Mouse (Mus musculus) liver, adult 2 months (tissue): ENCODE measurements at regions not wholly inside any gene's neighbourhood (a gene's known extent, or its start where the extent isn't known, plus 50 kb on each side); places are given as distances from the start of the nearest gene placed in this dataset.

Source experiments
- DNase-seq: peaks from one replicate; pipeline ENCODE4 v3.0.0-alpha.2; 2011; ENCODE audit warnings: low read depth, low spot score; ENCODE audit errors: extremely low read depth
- H3K27ac ChIP-seq: fragments of 200-500 bp; replicated peaks from 2 replicates; pipeline ENCODE4 v1.5.1; 2012; ENCODE audit warnings: low read depth, mild to moderate bottlenecking, control low read depth, inconsistent platforms, low read length; ENCODE audit not compliant: insufficient read depth
- H3K27me3 ChIP-seq: fragments of 200-500 bp; 2 replicates; pipeline ENCODE4 v1.6.1; 2012; ENCODE audit warnings: mild to moderate bottlenecking, moderate library complexity, low read length, inconsistent platforms; ENCODE audit not compliant: control insufficient read depth, insufficient read depth
- H3K36me3 ChIP-seq: fragments of 200-500 bp; 2 replicates; pipeline ENCODE4 v1.6.1; 2012; ENCODE audit warnings: low read length, inconsistent platforms; ENCODE audit not compliant: control insufficient read depth, insufficient read depth
- H3K4me1 ChIP-seq: fragments of 200-500 bp; 2 replicates; pipeline ENCODE4 v1.6.1; 2011; ENCODE audit warnings: low read length; ENCODE audit not compliant: control insufficient read depth, insufficient read depth
- H3K4me3 ChIP-seq: fragments of 200-500 bp; 2 replicates; pipeline ENCODE4 v1.5.1; 2011; ENCODE audit warnings: low read depth, mild to moderate bottlenecking, control low read depth, low read length, moderate library complexity; ENCODE audit not compliant: insufficient read depth
- H3K79me2 ChIP-seq: fragments of 200-500 bp; 2 replicates; pipeline ENCODE4 v1.6.1; 2012; ENCODE audit warnings: inconsistent platforms, mild to moderate bottlenecking, low read length, moderate library complexity; ENCODE audit not compliant: control insufficient read depth, insufficient read depth
- H3K9ac ChIP-seq: fragments of 200-500 bp; 2 replicates; pipeline ENCODE4 v1.6.1; 2012; ENCODE audit warnings: low read depth, mild to moderate bottlenecking, control low read depth, inconsistent platforms, low read length
- CTCF ChIP-seq: fragments of 200-500 bp; IDR thresholded peaks from 2 replicates; pipeline ENCODE4 v1.5.1; 2011; ENCODE audit warnings: low read depth, low read length, control low read depth
- POLR2A ChIP-seq: fragments of 200-500 bp; IDR thresholded peaks from 2 replicates; pipeline ENCODE4 v1.6.1; 2011; ENCODE audit warnings: low read length, control low read depth; ENCODE audit not compliant: insufficient read depth; ENCODE audit errors: extremely low read depth
- WGBS: fragments of 180-500 bp; shearing (Covaris S2); methylation state at CpG from one replicate; pipeline ENCODE4 v1.1.7; 2018; 5-methylcytosine and 5-hydroxymethylcytosine counted together

DNA sequence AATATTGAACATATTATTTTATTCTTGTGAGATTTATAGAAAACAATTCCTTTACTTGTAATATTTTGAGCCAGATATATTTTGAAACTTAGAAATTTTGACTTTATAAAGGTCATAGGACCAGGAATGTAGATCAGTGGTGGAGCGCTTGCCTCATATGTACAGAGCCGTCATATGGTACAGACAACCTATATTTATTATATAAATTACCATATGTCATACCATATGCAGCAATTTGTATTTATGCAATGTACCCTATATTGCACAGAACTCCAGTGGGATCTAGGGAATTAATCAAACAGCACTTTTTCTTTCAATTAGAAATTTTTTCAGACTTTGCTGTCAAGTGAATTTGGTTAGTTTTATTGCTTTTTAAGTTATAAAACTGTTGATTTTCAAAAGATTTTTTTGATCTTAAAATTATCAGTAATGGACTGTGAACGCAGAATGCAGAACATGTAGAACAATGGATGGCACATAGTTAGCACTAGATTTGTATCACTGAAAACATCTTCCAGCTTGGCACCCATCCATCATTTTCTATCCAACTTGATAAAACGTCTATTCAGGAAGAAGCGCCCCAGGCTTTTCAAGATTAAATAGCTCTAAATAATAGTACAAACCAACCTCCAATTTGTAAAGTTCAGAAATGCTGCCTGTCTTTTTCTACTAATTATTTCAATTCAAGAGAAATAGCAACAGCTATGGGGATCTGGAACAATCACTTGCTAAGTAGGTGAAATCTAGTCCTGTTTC, 442.3 kb upstream of the Nr2f1 start:
- no peaks in the 10 kb centered on the region for H3K27me3 ChIP-seq
- H3K27ac ChIP-seq: no peak overlapping the region
- TF ChIP-seq POLR2A (no peak), CTCF (no peak)
- H3K36me3 ChIP-seq: no peaks in the 10 kb centered on the region
- H3K9ac ChIP-seq: no peak overlapping the region
- WGBS: 85% methylated on average over 5 of the region's 5 CpGs
- H3K4me3 ChIP-seq: no peak overlapping the region
- DNase-seq: no peak
- H3K4me1 ChIP-seq: no peaks in the 10 kb centered on the region
- no peaks in the 10 kb centered on the region for H3K79me2 ChIP-seq

DNA sequence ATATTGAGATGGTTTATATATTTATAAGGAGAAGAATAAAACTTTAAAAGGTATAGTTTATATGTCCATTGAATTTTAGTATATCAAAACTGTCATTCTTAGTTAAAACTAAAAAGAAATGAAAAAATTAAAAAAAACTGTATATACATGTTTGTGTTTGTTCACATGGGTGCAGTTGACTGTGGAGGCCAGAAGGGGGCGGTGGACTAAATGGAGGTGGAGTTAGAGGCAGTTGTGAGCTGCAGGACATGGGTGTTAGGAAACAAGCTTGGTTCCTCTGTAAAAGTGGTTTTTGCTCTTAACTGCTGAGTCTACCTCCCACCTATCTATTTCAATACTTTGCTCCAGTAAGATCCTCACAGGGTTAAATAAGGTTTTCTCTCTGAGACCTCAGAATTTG, 440.8 kb upstream of the Nr2f1 start:
- Histone ChIP-seq H3K4me3 (no peak overlapping the region), H3K4me1 (no peaks in the 10 kb centered on the region), H3K36me3 (no peaks in the 10 kb centered on the region), H3K79me2 (no peaks in the 10 kb centered on the region), H3K27ac (no peak overlapping the region), H3K9ac (no peak overlapping the region), H3K27me3 (no peaks in the 10 kb centered on the region)
- whole genome bisulfite sequencing: 68% methylated on average over 1 of the region's 1 CpGs
- TF ChIP-seq POLR2A (no peak), CTCF (no peak)
- DNase-seq: no peak

DNA sequence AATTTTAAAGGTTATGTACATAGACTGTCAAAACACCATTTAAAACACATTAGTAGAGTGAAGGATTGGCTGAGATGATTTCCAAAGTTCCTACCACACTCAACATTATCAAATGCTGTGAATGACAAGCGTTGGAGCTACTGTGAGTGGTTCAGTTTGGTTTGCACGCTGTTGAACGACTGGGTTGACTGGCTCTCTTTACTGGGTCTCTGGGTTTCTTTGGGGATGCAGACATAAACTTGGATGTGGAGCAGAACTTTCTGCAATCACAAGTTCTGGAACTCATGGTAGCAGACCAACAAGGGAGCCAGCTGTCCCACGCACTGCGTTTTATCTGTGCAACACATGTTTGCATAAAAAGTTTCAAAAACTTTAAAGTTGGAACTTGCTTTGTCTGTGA, 438.9 kb upstream of the Nr2f1 start:
- H3K4me1 ChIP-seq: no peaks in the 10 kb centered on the region
- H3K9ac ChIP-seq: no peak overlapping the region
- TF ChIP-seq POLR2A (no peak), CTCF (no peak)
- H3K4me3 ChIP-seq: no peak overlapping the region
- DNase-seq: no peak
- no peak overlapping the region for H3K27ac ChIP-seq
- 89% methylated on average over 5 of the region's 5 CpGs for WGBS
- no peaks in the 10 kb centered on the region for H3K79me2 ChIP-seq
- H3K36me3 ChIP-seq: no peaks in the 10 kb centered on the region
- no peaks in the 10 kb centered on the region for H3K27me3 ChIP-seq

DNA sequence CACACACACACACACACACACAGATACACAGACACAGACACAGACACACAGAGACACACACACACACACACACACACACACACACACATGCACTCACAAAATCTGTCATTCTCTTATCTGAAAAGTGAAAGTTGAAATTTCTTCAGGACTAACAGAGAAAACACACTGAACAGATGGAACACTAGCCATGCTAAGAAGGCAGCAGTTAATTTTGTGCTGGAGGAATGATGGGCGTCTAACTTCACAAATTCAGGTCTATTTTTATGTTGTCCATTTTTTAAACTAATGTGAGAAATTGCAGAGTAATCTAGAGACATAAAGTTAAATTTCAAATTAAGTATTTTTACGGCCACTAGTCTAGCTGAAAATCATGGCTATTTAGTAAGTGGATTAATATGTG, 432.1 kb upstream of the Nr2f1 start:
- no peak overlapping the region for H3K4me3 ChIP-seq
- no peak overlapping the region for H3K27ac ChIP-seq
- no peaks in the 10 kb centered on the region for H3K27me3 ChIP-seq
- no peak overlapping the region for H3K9ac ChIP-seq
- H3K36me3 ChIP-seq: no peaks in the 10 kb centered on the region
- H3K79me2 ChIP-seq: no peaks in the 10 kb centered on the region
- TF ChIP-seq CTCF: no peak
- no peak for TF ChIP-seq POLR2A
- DNase-seq: no peak
- no peaks in the 10 kb centered on the region for H3K4me1 ChIP-seq
- WGBS: 92% methylated on average over 2 of the region's 2 CpGs

DNA sequence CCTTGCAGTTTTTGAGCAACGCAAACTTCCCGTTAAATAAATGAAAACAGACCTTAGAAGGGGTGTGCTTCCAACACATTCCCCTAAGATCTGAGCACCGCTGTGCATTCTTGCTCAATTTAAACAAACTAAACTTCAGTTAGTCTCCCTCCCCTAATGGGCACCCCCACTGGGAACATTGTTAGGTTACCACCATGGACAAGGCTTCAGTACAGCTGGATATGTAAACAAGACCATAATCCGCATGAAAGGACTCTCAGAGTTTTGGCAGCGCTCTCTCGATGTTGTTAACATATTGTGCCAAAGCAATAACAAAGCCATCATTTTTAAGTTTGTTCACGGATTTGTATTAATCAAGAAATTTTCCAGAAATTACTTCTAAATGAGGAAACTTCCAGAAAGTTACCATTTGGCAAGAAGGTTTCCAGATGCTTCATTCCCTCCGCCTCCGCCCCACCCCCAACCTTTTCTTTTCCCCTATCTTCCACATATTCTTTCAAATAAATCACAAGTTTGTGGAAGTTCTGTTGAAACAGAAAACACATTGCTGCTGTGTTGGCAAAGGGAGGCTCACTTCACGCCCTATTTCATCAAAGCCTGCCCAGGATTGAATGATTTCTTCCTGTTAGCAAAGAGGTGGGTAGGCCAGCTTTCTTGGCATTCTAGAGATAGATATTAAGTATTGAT, 429.6 kb upstream of the Nr2f1 start:
- no peaks in the 10 kb centered on the region for H3K27me3 ChIP-seq
- no peak for DNase-seq
- no peaks in the 10 kb centered on the region for H3K36me3 ChIP-seq
- H3K27ac ChIP-seq: no peak overlapping the region
- 47% methylated on average over 10 of the region's 10 CpGs for WGBS
- no peaks in the 10 kb centered on the region for H3K4me1 ChIP-seq
- H3K9ac ChIP-seq: no peak overlapping the region
- H3K79me2 ChIP-seq: no peaks in the 10 kb centered on the region
- no peak overlapping the region for H3K4me3 ChIP-seq
- TF ChIP-seq CTCF: no peak
- no peak for TF ChIP-seq POLR2A

DNA sequence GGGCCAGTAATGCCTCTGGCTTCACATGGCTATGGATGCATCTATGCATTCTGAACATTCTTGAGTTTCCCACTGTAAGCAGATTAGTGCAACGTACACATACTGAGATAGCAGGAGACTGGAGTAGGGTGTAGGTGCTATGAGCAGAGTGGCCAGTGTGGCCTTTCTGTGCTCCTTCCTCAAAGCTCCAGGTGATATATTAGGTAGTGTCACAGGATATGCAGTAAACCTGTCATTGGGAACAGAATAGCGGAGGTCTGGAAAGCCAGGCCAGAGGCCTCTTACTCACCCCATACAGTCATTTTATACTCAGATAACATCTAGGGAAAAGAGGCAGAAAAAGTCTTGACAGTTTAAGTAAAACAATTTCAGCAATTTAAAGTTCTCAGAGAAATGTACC, 424.1 kb upstream of the Nr2f1 start:
- TF ChIP-seq CTCF: no peak
- TF ChIP-seq POLR2A: no peak

More for the DNA sequence above, 424.1 kb upstream of the Nr2f1 start:
- H3K27me3 ChIP-seq: no peaks in the 10 kb centered on the region
- H3K36me3 ChIP-seq: no peaks in the 10 kb centered on the region
- no peak overlapping the region for H3K4me3 ChIP-seq
- no peak overlapping the region for H3K9ac ChIP-seq
- H3K79me2 ChIP-seq: no peaks in the 10 kb centered on the region
- DNase-seq: no peak
- H3K4me1 ChIP-seq: no peaks in the 10 kb centered on the region
- no peak overlapping the region for H3K27ac ChIP-seq
- 72% methylated on average over 2 of the region's 2 CpGs for WGBS
